Mouse (Mus musculus) urinary bladder, adult 2 months (tissue): ENCODE measurements around the gene Ncbp3. TPM values are rescaled to one million over a fixed set of nuclear protein-coding genes. Genes with fewer than 3 reads are reported as not detected.
"Not testable (repeated sequence)": the region's sequence is repeated elsewhere in the genome, so short reads cannot be mapped to it uniquely, and the experiment has no call there.

Experiments
- DNase-seq: peaks from one replicate; pipeline ENCODE4 v3.0.0; 2022; ENCODE audit warnings: low spot score
- polyA plus RNA-seq: library from polyadenylated mRNA; depleted of rRNA; stranded (reverse); fragments of >200 nt; gene quantifications from 2 replicates; pipeline ENCODE4 v1.2.3, GENCODE M21; 2012

Gene Ncbp3
- polyA plus RNA-seq, 1 experiment = 3.7 TPM

DNA sequence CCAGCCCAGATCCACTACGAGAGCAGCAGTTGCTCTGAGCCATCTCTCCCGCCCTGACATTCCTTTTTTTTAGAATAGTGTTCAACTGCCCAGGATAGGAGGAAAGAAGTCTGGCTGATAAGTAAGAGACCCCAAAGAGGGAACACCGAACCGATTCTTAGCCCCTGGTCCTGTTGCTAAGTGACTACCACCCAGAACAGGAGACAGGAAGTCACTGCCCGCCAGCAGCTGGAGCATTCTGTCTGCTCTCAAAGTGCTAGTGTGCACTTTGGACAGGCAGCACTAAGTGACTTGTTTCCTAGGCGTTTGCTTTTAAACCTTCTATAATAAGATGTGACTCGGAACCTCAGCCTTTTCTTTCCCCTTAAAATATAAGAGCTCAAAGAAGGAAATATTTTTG is 37.8 kb downstream of the Ncbp3 start:
- DNase-seq = no peak

DNA sequence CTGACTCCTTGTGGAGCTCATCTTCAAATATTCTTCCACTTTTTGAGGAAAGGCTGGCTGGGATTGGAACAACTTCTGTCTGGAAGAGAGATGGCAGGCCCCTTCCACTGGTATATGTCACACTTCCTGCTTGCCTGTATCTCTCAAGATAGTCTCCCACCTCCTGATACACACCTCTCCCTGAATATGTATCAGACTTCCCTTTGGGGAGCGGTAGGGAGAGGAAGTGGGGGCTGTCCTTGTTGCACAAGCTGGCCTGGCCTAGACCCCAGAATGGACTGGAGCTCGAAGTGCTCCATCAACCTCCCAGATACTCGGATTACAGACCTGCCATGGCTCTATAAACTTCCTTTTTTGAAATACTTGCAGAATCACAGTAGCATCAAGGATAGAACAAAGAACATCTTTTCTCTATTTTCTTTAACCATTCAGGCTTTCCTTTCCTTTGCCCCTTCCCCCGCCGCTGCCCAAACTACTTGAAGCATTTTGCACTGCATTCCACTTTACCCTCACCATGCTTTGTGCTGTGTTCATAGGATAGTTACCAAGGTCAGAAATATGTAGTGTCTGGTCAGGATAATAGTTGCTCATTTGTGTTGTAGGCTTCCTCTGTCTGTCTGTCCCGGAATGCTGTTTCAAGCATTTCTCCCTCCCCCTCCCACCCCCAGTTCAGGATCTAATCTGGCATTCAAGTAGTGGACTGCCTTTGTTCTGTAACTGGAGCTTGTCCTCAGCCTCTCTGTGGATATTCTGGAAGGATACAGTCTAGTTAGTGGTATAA is 40.3 kb downstream of the Ncbp3 start:
- DNase-seq = no peak

DNA sequence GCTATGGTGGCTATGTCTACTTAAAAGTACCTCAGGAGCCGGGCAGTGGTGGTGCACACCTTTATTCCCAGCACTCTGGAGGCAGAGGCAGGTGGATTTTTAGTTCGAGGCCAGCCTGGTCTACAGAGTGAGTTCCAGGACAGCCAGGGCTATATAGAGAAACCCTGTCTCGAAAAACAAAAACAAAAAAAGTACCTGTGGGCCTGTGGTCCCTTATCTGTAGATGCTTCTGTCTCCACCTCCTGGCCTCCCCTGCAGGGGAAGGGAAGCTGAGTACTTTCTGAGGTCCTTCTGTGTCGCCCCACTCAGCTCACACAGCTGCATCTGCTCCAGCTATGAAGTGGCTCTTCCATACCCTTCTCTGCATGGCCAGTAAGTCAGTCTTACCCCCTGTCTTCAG is 42.7 kb downstream of the Ncbp3 start, which contains the start of gene Itgae:
Gene Itgae, plus strand, starts transcription at position 301 of the 400 bp plus-strand sequence.
- no peak for DNase-seq

DNA sequence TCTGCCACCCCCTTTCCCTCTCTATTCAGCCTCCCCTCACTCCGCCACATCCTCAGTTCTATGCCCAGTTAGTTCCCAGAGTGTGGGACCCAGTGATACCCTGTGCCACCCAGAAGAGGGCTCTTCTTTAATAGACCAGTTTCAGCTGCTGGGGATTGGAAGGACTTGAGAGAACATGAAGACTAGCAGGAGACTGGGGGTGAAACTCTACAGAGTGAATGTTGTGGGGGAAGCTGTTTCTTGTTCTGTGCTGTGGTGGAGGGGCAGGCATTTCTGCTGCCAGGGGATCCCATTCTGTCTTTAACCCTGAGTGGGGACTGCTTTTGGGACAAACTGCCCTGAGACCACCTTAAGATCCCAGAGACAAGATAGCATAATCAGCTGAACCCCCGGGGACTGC is 43.2 kb downstream of the Ncbp3 start:
- no peak for DNase-seq

DNA sequence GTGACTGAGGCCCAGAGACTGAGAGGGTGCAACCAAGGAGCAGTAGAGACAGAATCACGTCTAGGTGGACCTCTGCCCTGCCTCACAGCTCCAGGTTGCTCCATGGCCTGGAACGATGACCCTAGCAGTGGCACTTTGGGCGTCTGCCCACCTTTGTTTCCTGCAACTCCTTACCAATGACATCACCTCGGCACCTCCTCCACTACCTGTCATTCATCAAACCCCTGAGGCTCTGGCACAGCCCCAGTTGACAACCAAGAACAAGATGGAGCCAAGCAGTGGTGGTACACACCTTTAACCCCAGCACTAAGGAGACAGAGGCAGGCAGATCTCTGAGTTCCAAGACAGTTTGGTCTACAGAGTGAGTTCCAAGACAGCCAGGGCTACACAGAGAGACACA is 44.5 kb downstream of the Ncbp3 start:
- DNase-seq = no peak

DNA sequence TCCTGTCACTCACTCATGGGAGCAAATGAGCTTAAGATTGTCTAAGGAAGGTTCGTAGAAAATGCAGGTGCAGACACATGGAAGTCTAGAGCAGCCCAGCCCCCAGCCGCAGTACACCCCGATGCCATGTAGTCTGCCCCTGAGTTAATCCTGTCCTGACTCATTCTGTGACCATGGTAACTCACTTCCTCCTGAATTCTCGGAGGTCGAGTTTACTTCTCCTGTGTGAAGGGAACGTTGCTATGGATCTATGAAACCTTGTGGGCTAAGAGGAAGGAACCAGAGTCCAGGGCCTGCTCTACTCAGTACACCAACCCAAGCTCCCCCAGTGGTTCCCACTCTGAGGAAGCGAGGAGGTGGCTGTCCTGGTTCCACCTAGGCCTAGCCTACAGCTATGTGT is 45.3 kb downstream of the Ncbp3 start:
- no peak for DNase-seq

DNA sequence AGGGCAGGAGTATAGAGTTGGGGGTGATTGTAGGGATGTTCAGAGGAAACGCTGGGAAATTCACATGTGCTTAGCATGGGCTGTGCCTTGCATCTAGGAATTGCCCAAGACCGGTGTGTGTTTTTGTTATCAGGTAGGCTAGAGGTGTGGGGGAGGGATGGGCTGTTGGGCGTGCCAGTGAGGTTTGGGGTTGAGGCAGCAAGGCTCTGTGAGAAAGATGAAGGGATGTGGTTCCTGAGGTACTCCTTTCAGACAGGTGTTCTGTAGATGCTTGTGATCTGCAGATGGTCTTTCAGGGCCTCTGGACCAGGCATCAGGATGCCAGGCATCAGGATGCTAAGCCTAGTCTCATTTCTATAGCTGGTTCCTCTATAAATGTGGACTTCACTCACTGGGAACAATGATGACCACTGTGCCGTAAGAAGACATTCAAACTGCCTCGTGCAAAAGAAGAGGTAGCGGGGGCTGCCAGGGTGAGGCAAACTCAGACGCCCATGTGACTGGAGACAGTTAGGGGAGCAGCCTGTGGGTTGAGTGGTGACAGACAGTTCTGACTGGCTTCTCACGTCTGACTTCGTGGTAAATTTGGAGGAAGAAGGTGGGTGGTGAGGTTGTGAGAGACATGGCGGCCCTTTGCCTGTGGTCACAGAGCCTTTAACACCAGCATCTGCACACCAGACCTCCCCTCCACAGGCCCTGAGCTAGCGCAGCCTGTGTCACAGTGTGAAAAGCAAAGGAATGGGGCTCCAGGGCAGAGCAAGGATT is 46.8 kb downstream of the Ncbp3 start:
- DNase-seq = no peak

DNA sequence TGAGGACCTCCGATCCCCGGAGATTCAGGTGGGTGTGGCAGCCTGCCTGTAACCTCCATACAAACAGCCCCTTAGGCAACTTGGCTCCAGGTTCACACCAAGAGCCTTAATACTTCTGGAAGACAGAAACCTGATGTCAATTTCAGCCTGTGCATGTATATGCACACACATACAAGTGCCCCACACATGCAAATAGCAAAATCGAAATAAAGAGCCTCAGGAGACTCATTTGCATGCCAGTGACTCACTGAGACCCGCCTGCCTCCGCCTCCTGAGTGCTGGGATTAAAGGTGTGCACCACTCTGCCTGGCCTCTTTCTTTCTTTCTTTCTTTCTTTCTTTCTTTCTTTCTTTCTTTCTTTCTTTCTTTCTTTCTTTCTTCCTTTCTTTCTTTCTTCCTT is 51.3 kb downstream of the Ncbp3 start:
- DNase-seq = no peak

DNA sequence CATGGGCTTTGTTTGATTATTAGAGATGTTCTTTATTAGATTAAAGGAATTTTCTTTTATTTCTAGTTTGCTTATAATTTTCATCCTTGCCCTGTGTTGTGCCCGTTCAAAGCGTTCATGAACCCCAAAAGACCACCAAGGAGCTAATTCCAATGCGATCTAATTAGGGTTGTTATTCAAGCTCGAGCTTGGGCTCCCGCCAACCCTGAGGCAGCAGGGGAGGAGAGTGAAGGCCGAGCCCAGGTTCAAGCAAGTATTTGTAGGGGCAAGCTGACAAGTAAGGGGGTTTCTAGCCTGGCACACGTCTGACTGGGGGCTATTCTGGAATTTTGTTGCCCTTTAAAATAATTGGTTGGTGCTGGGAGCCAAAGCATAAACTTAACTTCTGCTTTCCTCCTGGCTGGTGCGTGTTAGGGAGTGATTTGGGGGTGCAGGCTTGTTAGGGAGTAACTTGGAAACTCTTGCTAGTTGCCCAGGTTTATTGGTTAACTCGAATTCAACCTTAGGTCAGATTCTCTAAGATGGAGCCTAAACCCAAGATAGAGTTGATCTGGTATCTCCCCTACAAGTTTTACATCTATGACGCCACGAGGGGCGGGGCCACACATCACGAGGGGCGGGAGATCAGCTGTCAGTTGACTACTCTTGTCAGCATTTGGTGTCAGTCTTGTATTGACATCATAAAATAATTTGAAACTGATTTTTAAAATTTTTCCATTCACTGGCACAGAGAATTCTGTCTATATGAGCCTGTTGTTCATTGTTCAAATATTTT is 52.6 kb downstream of the Ncbp3 start:
- DNase-seq = no peak

DNA sequence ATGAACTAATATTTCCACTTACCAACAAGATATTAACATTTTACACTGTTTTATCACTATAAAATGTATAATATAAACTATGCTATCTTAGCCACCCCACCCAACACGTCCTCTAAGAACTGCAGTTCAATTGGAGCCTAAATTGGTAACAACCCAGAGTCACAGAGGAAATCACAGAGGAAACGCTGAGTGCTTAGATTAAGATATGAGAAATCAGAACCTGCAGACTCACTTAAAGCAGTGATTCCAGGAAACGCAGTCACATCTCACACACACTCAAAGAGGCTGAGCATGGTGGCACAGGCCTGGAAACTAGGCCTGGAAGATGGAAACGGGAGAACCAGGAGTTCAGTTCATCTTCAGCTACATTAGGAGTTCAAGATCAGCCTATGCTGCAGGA is 53.7 kb downstream of the Ncbp3 start:
- DNase-seq = no peak

DNA sequence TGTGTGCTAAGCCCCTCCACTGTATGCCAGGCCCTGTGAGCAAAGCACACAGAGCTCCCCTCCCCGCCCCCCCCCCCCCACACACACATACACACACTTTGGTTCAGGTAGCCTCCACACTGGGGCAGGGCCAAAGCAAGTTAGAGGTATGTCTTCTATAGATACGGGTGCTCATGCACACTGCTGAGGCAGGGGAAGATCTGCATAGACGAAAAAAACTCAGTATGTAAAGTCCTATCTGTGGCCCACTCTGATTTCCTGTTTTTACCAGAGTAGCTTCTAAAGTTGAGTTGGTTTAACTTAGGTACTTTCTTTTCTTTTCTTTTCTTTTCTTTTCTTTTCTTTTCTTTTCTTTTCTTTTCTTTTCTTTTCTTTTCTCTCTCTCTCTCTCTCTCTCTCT is 57.7 kb downstream of the Ncbp3 start:
- no peak for DNase-seq

DNA sequence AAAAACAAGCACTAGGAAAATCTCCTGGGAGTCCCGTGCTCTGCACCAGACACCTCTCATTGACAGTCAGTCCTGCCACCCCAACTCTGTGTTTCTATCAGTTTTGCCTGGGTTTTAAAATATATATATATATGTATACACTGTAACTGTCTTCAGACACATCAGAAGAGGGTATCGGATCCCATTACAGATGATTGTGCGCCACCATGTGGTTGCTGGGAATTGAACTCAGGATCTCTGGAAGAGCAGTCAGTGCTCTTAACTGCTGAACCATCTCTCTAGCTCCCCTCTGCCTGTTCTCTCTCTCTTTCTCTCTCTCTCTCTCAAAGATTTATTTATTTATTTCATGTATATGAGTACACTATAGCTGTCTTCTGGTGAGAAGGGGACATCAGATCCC is 59.8 kb downstream of the Ncbp3 start:
- not testable (repeated sequence) for DNase-seq

DNA sequence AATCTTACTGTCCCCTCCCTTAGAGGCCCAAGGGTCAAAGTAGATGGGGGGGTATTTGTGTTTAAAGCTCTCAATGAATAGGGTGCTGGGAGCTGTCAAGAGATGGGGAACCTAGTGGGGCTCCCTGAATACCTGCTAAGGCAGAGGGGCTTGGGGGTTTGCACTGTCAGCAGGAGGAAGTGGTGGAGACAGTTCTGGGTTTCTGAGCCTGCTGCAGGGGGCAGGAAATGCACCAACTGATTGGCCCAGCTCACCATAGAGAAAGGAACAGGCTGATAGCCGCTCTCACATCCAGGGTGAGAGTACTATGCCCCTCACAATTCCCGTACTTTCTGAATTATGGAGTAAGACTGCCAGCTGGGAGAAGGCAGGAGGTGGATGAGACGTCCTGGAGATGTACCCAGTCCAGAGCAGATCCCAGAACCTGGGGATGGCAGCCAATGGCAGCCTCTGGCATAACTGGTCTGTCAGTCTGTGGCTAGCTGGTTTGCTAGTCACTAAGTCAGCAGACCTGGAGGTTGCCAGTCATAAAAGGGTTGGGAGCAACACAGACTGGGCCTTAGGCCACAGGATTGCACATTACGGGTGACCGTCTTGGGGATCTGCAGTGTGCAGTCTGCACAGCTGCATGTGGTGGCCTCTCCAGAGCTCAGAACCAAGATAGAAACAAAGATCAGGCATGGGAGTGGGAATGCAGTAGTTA is 60.8 kb downstream of the Ncbp3 start:
- DNase-seq = no peak

DNA sequence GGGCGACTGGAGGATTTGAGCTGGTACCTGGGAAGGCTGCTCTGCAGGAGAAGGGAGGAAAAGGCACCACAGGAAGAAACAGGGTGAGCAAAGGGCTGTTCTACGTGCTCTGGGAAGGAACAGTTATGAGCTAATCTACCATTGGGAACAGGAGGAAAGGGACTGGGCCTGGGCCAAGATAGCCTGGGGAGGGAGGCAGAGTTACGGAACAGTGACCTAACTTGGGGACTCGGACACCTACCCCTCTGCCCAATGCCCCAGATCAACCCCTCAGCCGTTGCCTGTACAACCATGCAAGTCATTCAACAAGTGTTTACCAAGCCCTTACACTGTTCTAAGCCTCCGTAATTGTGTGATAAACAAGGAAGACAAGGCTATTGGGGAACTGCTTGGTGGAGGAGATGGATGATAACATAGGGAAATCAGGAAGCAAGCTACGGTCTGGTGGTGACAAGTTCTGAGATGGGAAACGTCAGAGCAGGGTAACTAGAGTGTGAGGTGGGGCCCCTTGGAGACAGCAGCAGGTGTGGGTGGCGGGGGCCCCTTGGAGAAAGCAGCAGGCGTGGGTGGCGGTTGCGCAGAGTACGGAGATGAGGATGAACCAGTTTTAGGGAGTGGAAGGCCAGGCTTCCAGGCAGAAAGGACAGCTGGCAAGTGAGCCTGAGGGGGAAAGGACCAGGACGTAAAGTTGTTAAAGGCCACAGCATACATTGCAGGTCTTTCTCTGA is 61.5 kb downstream of the Ncbp3 start:
- no peak for DNase-seq

DNA sequence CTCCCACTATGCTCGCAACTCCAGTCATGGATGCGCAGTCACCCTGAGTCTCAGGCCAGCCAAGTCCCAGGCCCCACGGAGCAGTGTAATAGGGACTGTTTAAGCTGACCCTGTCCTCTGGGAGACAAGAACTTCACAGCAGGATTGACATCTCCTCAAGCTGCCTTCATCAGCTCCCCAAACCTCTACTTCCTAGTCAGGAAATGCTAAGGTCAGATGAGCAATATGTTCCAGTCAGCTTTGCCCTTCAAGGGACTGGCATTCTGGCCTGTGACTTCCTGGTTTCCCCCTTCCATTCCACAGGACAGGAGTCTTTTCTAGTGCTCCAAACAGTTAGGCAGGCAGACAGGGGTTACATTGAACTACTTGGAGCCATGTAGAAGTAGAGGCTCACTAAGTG is 62.4 kb downstream of the Ncbp3 start:
- no peak for DNase-seq

DNA sequence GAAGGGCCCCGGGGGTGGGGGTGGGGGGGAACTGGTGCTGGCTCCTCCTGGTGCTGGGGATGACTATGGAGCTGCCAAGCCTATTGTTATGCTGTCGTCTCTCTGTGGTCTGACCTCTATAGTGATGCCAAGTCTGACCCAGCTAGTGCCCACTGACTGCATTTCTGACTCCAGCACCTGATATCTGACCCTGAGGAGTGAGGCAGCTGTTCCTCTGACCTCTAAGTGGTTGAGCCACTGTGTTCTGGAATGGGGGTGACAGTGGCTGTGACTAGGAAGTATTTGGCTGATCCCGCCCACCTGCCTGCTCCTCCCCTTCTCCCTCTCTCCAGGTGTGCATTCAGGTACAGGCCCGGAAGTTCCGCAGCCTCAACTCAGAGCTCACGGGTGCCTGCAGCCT is 63.8 kb downstream of the Ncbp3 start:
- no peak for DNase-seq

DNA sequence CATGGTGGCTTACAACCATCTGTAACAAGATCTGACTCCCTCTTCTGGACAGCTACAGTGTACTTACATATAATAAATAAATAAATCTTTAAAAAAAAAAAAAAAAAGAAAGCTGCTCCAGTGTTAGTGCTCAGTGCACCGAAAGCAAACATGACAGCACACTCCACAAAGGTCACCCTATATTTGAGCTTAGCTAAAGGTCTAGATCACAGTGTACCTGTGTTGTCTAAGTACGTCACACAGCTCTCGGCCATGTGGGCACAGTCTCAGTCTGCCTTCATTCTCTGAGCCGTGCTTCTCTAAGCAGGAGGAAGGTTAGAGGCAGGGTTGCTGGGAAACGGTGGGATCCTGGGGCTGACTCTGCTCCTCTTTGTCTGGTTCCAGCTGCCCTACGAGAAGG is 78.9 kb downstream of the Ncbp3 start:
- DNase-seq = no peak

DNA sequence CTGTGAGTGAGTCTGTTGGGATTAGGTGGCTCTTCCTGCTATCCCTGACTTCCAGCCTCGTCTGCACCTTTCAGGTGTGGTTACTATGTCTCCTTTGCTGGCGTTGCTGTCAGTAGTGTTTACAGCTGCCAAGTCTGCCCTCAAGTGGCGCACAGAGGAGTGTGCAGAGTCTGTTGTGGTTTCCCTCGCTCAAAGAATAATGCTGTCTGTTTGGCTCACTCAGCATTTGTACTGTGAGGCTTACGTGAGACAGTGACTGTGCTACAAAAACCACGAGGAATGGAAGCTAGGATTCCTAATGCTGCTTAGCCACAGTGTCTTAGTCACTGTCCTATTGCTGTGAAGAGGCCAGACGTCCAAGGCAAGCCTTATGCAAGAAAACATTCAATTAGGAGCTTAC is 83.4 kb downstream of the Ncbp3 start:
- DNase-seq = no peak

DNA sequence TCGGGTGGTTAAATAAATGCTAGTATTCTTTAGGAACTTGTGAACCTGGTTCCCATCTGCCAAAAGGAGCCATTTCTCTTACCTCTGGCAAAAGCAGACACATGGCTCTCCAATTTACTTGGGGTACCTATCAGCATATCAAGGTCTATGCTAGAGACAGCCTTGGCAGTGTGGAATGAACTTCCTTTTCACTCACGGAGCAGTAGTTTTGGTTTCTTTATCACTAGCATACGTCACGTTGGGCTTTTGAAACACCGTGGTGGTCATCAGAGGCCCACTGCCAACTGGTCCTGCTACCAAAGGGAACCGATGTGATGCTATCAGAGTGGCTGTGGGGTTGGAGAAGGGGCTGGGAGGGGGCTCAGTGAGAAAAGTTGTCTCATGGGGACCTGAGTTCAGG is 85.4 kb downstream of the Ncbp3 start:
- no peak for DNase-seq

DNA sequence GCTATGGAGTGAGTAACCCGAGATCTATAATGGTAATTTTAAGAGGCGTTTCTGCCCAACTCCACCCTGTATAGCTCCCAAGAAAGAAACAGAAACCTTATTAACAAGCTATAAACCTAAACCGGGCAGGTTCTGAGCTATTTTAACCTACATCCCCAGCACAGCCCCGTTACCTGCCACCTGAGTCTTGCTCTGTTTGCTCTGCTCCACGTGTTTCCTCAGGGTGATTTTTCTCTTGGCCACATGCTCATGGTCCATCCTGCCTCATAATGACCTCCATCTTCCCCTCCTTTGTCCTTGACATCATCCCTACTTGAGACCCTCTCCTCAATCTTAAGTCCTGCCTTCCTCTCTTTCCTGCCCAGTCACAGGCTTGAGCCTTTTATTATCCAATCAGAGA is 86.6 kb downstream of the Ncbp3 start:
- no peak for DNase-seq

DNA sequence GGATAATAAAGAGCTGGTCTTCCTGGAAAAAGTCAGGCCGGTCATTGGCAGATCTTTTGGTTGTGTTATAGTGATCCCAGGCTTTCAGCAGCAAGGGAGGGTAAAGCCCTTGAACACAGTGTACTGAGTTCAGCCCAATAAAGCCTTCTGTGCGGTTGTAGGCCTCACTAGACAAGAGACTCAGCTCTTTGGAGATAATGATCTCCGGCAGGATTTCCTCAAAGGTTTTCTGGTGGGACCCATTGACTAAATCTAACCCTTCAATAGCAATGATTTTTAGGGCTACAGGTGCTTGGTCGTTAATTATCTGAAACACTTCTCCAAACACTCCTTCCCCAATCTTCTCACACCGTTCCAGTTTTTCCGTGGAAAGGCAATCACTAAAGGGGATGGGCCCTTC is 89.0 kb downstream of the Ncbp3 start:
- no peak for DNase-seq
